Mouse (Mus musculus) stomach, postnatal 0 days (tissue): ENCODE data around the gene Sergef. TPM values are rescaled to one million over a fixed set of nuclear protein-coding genes. Genes with fewer than 3 reads are reported as not detected.

Experiments
- ATAC-seq: fragments of 200-750 bp; cut with Nextera tagmentation; 2 replicates; pipeline ENCODE4 v1.8.0; 2017; ENCODE audit not compliant: low FRiP score, low TSS enrichment
- DNase-seq: peaks from one replicate; pipeline ENCODE4 v3.0.0-alpha.2; 2016; ENCODE audit warnings: low spot score
- H3K27ac ChIP-seq: fragments of 300-500 bp; sonication (generic); replicated peaks from 2 replicates; pipeline ENCODE4 v1.5.1; 2014; ENCODE audit warnings: mild to moderate bottlenecking, control low read depth
- H3K27me3 ChIP-seq: fragments of 300-500 bp; sonication (generic); 2 replicates; pipeline ENCODE4 v1.6.1; 2014; ENCODE audit warnings: low read length; ENCODE audit not compliant: control insufficient read depth, insufficient read depth
- H3K36me3 ChIP-seq: fragments of 300-500 bp; sonication (generic); 2 replicates; pipeline ENCODE4 v1.6.1; 2014; ENCODE audit warnings: low read length, mixed read lengths; ENCODE audit not compliant: control insufficient read depth, insufficient read depth
- H3K4me1 ChIP-seq: fragments of 300-500 bp; sonication (generic); replicated peaks from 2 replicates; pipeline ENCODE4 v1.6.1; 2014; ENCODE audit warnings: antibody characterized with exemption; ENCODE audit not compliant: control insufficient read depth, insufficient read depth
- H3K4me2 ChIP-seq: fragments of 300-500 bp; sonication (generic); replicated peaks from 2 replicates; pipeline ENCODE4 v1.6.1; 2014; ENCODE audit warnings: low read depth, mild to moderate bottlenecking, control low read depth, moderate library complexity
- H3K4me3 ChIP-seq: fragments of 300-500 bp; sonication (generic); 2 replicates; pipeline ENCODE4 v1.5.1; 2014; ENCODE audit warnings: low read depth, low read length, control low read depth
- H3K9ac ChIP-seq: fragments of 300-500 bp; sonication (generic); 2 replicates; pipeline ENCODE4 v1.6.1; 2014; ENCODE audit warnings: mild to moderate bottlenecking, low read length, control low read depth, mixed read lengths
- H3K9me3 ChIP-seq: fragments of 300-500 bp; sonication (generic); 2 replicates; pipeline ENCODE4 v1.6.1; 2016; ENCODE audit warnings: low read length; ENCODE audit not compliant: control insufficient read depth
- CTCF ChIP-seq: IDR thresholded peaks from 2 replicates; pipeline ENCODE4 v1.5.1; 2016; ENCODE audit warnings: antibody characterized with exemption, low read depth, mild to moderate bottlenecking, moderate library complexity
- EP300 ChIP-seq: optimal IDR thresholded peaks from 2 replicates; pipeline ENCODE3; 2016; ENCODE audit warnings: antibody characterized with exemption
- WGBS: fragments of 180-500 bp; shearing (Covaris S2); extraction: QIAGEN DNeasy Blood & Tissue Kit; methylation state at CpG from one replicate; pipeline ENCODE4 v1.1.7; 2014; 5-methylcytosine and 5-hydroxymethylcytosine counted together
- polyA plus RNA-seq: library from polyadenylated mRNA; unstranded; fragments of >200 nt; fragmentation: Nextera tagmentation; extraction: Ambion mirVana; gene quantifications from 2 replicates; pipeline ENCODE4 v1.2.1, GENCODE M21; 2015

Sergef gene
- polyA plus RNA-seq, 1 experiment from 2014 or later = 11.4 TPM

DNA sequence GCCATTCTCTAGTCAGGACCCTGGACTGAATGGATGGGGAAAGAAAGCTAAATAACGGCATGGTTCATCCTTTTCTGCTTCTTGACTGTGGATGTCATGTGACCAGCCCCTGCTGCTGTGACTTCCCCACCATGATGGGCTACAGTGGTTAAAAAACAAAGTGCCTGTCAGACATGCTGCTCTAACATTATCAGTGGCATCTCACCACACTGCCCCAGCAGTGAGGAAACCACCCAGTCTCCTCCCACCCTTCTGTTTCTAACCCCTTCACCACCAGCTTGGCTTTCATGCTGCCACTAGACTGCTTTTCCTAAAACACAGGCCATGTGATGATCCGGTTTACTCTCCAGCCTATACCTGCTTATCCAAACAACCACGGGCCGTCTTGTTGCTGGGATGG lies 140.0 kb downstream of the Sergef start:
- no peak for TF ChIP-seq CTCF
- no peak for TF ChIP-seq EP300
- no peak overlapping the region for H3K4me2 ChIP-seq
- H3K9me3 ChIP-seq = no peaks in the 10 kb centered on the region
- H3K9ac ChIP-seq = no peak overlapping the region
- no peaks in the 10 kb centered on the region for H3K36me3 ChIP-seq
- H3K4me3 ChIP-seq = no peak overlapping the region
- H3K27me3 ChIP-seq = no peaks in the 10 kb centered on the region
- WGBS = 92% methylated on average over 4 of the region's 4 CpGs
- H3K4me1 ChIP-seq = no peaks in the 10 kb centered on the region
- no peak for DNase-seq
- H3K27ac ChIP-seq = no peak overlapping the region
- no peak for ATAC-seq

DNA sequence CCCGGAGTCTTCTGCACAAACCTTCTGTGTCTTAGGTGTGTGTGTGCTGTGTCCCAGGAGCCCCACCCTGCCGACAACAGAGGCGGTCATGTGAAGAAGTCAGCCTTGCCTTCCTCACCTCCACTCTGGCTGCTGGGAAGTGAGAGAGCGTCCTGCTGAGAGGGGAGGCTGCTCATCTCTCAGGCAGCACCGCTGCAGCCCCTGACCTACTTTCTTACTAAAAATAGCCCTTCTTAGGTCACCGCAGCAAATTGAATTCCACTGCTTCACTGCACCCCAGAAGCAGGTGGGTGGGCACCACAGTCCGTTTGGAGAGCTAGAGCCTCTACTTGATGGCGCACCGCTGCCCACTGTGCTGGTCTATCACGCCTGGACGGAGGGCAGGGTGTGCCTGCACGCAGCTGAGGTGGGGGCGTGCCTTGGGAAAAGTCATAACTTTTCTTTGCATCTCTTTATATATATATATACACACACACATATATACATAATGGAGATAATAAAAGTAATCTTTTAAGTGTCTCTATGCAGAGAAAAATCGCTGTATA lies 147.4 kb downstream of the Sergef start:
- DNase-seq (no peak), ATAC-seq (no peak)
- H3K36me3 ChIP-seq = no peaks in the 10 kb centered on the region
- no peaks in the 10 kb centered on the region for H3K27me3 ChIP-seq
- no peak overlapping the region for H3K4me2 ChIP-seq
- H3K27ac ChIP-seq = no peak overlapping the region
- 58% methylated on average over 14 of the region's 14 CpGs for WGBS
- H3K4me1 ChIP-seq = no peaks in the 10 kb centered on the region
- TF ChIP-seq CTCF (no peak), EP300 (no peak)
- H3K4me3 ChIP-seq = no peak overlapping the region
- no peaks in the 10 kb centered on the region for H3K9me3 ChIP-seq
- no peak overlapping the region for H3K9ac ChIP-seq

DNA sequence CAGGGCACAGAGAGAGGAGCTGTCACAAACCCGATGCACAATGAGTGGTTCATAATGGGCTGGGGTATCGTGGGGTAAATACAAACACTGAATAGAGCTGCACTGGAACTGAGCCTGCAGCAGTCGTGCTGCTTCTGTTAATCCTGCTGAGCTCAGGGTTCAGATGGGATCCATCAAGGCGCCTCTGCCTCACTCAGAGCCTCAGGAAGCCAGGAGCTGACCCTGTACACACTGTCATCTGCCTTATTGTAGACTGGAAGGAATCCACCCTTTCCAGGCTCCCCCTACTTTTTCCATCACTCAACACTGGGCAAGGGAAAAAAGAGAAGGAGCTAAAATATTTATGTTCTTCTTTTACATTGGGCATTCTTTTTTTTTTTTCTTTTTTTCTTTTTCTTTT lies 152.3 kb downstream of the Sergef start:
- Histone ChIP-seq H3K4me1 (0 out of 2 replicates have a peak, but pooled peaks cover 2% of the 10 kb centered on the region), H3K9me3 (no peaks in the 10 kb centered on the region), H3K27ac (no peak overlapping the region), H3K9ac (no peak overlapping the region), H3K4me2 (no peak overlapping the region), H3K4me3 (no peak overlapping the region), H3K36me3 (no peaks in the 10 kb centered on the region), H3K27me3 (no peaks in the 10 kb centered on the region)
- no peak for ATAC-seq
- DNase-seq = no peak
- no peak for TF ChIP-seq EP300
- no peak for TF ChIP-seq CTCF
- 34% methylated on average over 4 of the region's 4 CpGs for WGBS

DNA sequence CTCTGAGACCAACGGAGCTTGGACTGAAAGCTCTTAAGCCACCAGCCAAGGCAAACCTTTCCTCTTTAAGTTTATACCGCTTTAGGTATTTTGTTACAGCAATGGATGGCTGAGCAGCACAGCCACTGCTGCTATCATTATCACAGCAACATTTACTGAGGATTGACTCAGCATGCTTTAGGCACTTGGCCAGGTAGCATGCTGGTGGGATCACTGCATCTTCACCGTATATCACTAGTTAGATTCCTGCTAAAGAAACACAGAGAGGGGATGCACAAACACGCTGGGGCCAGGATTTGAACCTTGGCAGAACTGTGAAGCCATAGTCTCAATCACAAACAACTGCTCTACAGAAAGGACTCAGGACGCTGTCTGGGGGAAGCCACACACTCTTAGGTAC lies 152.8 kb downstream of the Sergef start:
- Histone ChIP-seq H3K4me3 (no peak overlapping the region), H3K36me3 (no peaks in the 10 kb centered on the region), H3K9me3 (no peaks in the 10 kb centered on the region), H3K27ac (no peak overlapping the region), H3K27me3 (no peaks in the 10 kb centered on the region), H3K4me2 (no peak overlapping the region), H3K4me1 (0 out of 2 replicates have a peak, but pooled peaks cover 7% of the 10 kb centered on the region), H3K9ac (no peak overlapping the region)
- 74% methylated on average over 5 of the region's 5 CpGs for WGBS
- ATAC-seq (no peak), DNase-seq (no peak)
- TF ChIP-seq CTCF (no peak), EP300 (no peak)

DNA sequence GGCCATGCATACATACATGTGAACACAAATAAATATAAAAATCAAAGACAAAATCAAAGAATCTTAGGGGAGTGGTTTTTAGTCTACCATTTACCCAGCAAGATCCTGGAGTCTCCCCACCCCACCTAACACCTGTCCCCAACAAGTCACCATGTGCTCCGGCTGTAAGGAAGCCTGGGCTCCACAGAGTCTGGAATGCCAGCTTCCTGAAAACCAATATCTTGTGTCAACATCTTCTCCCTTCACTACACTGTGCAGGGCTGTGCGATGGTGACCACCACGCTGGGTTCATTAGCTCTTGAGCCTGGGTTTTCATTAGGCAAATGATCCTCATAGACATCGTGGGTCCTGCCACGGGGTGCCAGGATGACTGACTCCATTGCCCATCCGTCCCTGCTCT lies 155.4 kb downstream of the Sergef start:
- 0 out of 2 replicates have a peak, but pooled peaks cover 8% of the 10 kb centered on the region for H3K4me1 ChIP-seq
- no peak for ATAC-seq
- no peak overlapping the region for H3K4me3 ChIP-seq
- H3K9ac ChIP-seq = no peak overlapping the region
- no peak for TF ChIP-seq CTCF
- no peak for TF ChIP-seq EP300
- no peaks in the 10 kb centered on the region for H3K27me3 ChIP-seq
- WGBS = 73% methylated on average over 6 of the region's 6 CpGs
- DNase-seq = no peak
- no peaks in the 10 kb centered on the region for H3K36me3 ChIP-seq
- no peak overlapping the region for H3K4me2 ChIP-seq
- H3K9me3 ChIP-seq = no peaks in the 10 kb centered on the region
- no peak overlapping the region for H3K27ac ChIP-seq

DNA sequence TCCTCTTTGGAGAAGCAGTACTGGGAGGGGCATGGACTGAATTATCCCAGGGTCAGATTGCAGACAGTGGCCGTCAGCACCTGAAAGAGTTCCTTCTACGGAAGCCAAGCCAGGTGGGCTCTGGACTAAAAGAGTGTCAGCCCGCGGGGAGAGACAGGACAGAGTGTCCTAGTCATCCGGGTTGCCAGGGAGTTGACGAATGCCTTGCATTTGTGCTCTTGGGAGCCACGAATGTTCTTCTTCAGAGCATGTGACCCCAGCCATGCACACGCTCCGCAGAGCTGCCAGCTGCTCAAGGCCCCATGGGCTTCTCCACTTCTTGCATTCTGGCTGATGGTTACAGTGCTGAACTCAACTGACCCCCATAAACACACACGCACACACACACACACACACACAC lies 156.6 kb downstream of the Sergef start:
- Histone ChIP-seq H3K4me2 (no peak overlapping the region), H3K4me3 (no peak overlapping the region), H3K9me3 (no peaks in the 10 kb centered on the region), H3K27me3 (no peaks in the 10 kb centered on the region), H3K9ac (no peak overlapping the region), H3K27ac (no peak overlapping the region), H3K36me3 (no peaks in the 10 kb centered on the region), H3K4me1 (0 out of 2 replicates have a peak, but pooled peaks cover 8% of the 10 kb centered on the region)
- no peak for TF ChIP-seq EP300
- no peak for TF ChIP-seq CTCF
- WGBS = 57% methylated on average over 10 of the region's 10 CpGs
- DNase-seq (no peak), ATAC-seq (no peak)
